Mouse (Mus musculus): ENCODE results near the gene Bzw2.
"Not testable (repeated sequence)": the region's sequence is repeated elsewhere in the genome, so short reads cannot be mapped to it uniquely, and the experiment has no call there.

Gene Bzw2

DNA sequence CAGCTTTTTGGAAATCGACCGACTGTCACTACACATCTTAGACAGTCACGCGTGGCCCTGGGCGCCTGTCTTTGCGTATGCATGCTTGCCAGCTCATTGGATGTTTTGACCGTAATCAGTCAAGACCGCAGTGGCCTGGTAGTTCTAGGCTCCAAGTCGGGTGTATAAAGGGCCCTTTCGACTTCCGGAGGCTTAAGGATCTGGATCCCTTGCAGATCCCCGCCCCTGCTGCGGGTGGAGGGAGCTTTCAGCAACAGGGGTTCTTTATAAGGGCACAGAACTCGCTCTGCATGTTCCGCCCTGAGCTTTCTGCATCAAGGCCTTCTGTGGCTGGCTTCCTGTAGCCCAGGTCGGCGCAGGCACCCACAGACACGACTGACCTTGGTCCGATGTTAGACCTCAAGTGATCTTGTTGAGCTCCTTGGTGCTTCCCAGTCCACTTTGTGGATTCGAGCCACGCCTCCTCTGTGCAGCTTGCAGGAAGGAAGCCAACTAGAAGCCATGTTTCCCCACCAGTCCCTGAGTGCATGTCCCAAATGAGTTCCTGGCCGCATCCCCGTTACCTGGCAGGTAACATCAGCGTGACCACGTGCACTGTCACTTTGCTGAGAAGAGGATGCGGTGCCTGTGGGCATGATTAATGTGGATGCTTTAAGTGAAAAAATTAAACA, at the start of gene Bzw2:
Gene Bzw2 (minus strand): TSS at position 443 of the 671 bp plus-strand sequence.
- peak; percentile 75 for DNase-seq

DNA sequence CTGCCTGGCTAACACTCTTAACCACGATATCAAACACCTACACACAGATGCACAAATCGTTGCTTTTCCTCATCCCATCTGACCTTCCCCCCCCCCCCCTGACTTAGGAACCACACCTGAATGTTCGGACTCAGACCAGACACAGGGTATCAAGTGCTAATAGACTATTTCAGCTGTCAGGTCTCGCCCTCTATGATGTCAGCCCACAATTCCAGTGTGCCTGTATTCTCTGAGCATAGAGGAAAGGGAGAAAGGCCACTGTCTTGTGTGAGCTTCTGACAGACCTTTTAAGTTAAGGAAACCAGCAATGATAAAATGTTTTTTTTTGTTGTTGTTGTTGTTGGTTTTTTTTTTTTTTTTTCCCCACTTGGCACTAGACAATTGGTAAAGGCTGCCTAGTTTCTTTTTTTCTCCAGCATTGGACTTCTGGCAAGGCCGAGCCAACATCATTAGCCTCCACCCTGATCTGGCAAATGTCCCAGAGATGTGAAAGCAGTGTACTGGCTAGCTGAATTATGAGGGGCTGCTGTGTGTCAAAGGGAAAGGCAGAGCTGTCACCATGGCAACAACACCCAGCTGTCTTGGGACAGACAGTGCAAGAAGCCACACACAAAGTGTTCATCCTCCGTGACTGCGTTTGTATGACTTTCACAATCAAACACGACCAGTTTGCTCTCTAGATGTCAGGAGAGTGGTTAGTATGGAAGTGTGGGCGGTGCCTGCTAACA, 49.4 kb upstream of the Bzw2 start:
- peak; percentile 26 for DNase-seq

DNA sequence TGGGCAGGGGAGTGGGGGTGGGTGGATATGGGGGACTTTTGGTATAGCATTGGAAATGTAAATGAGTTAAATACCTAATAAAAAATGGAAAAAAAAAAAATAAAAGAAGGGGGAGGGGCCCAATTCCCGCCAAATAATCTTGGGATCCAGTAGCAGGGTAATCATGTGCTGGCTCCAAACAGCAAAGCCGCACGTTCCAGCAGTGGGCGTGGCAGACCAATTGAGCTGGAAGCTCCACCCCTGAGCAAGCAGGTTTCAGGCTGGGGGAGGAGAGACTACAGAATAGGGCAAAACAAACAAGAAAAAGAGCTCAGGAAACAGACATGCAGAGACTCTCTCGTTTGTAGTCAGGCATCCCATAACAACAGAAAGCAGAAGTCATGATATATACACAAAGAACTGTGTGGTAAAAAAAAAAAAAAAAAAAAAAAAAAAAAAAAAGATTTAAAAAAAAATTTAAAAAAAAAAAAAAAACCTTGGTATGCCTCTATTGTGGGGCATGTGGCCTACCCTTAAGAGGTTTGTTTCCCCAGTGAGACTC, 47.8 kb upstream of the Bzw2 start:
- DNase-seq: not testable (repeated sequence)

DNA sequence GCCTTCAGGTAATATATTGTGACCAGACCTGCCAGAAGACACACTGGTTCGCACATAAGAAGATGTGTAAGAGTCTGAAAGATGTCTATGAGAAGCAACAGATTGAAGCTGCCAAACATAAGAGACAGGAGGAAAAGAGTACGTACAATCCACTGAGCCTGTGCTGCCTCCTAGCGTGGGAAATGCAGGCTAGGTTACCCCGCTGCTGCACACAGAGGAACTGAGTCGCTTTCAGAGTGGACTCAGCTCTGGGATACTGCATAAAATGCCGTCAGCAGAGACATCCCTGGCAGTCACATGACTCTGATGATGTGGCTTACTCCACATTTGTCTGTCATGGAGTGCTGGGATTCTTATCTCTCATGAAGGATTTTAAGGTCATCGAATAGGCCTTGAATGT, 37.1 kb upstream of the Bzw2 start:
- no peak for DNase-seq

DNA sequence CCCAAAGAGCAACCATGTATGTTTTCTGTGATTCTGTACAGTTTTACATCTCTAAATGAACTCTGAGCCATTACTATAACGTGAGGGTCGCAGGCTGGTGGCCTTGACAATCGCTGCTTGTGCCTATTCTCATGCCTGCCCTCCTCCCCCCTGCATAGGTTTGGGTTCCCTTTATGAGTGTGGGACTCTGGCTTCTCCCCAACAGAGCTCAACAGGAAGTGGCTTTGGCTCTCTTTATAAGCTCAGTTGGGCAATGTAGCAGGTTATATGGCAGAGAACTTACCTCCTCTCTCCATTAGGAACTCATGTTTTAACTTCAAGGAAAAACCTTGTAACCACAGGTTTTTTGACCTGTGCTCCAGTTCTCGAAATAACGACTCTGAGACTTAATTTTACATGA, 32.5 kb upstream of the Bzw2 start:
- peak; percentile 27 for DNase-seq

DNA sequence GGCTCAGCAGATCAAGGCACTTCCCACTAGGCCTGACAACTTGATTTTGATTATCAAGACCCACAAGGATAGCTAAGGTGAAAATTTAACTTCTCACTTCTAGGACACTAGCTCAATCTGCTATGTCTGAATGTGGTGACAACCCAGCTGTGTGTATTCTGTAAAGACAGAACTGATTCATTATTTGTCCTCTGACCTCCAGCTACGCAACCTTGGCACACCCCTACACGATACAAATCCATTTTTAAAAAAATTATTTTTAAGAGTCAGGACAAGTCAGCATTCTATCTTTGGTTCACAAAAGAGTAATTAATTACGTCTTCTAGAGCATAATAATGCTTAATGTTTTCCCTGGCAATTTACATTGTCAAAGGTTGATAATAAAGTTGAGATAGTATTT, 31.7 kb upstream of the Bzw2 start:
- DNase-seq: no peak

DNA sequence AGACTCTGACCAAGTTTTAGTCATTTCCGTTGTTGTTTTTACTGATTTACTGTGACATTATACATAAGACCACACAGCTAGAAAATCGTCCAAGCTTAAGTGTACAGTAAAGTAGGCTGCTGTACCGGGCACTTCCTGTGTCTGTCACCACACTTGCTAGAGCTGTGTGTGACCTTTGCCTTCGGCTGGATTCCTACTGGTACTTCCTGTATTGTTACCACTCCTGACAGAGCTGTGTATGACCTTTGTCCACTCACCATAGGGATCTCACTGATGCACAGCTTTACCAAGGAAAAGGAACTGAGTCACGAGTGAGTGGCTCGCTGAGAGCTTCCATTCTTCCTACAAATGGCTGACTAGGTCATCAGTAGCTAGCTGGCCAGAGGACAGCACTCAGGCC, 29.2 kb upstream of the Bzw2 start:
- no peak for DNase-seq

DNA sequence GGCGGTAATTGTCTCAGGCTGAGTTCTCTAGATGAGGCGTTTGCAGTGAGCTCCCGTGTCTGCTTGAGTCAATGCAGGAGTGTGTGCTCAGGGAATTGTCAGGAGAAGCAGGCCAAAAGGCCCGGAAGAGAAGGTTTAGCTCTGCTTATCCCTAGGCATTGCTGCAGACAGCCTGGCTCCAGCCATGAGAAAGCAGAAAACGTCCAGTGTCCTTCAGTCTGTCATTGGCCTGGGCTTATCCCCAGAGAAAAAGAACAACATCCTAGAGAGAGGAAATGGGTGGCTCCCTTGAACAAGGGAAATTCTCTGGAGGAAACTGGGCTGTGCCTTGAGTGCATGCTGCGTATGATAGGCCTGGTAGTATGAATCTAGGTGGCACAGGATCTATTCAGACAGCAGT, 24.7 kb upstream of the Bzw2 start:
- DNase-seq: no peak

DNA sequence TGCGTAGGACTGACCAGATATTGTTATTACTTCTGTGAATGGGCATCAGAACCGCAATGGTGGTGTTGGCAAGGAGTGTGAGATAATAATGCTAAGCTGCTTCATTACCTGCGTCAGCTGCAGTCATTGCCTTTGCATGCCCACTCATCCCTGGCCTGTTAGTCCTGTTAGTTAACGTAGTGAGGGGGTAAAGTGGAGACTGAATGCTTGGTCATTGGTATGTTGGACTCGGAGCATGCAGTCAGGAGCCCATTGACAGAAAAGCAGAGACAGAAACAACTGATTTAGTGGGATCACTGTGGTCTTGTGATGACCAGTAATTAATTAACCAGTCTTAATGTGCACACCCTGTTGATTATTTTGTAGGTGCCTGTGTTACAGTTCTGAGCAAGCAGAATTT, 19.3 kb upstream of the Bzw2 start:
- no peak for DNase-seq

DNA sequence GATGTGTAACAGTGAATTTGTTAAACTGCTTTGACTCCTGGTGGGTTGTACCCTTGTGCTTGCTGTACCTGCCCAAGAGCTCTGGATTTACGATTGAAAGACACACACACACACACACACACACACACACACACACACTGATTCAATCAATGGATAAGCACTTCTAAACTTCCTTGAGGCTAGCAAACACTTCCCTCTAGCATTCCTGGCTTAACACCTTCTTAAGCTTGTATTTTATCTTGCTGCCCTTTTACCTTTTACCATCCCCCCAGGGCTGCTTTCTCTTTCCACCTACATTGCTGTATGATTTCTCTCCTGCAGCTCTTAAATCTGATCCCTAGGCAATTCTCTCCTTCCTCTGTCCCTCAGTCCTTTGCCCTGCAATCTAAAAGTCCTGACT, 7.4 kb upstream of the Bzw2 start:
- no peak for DNase-seq

DNA sequence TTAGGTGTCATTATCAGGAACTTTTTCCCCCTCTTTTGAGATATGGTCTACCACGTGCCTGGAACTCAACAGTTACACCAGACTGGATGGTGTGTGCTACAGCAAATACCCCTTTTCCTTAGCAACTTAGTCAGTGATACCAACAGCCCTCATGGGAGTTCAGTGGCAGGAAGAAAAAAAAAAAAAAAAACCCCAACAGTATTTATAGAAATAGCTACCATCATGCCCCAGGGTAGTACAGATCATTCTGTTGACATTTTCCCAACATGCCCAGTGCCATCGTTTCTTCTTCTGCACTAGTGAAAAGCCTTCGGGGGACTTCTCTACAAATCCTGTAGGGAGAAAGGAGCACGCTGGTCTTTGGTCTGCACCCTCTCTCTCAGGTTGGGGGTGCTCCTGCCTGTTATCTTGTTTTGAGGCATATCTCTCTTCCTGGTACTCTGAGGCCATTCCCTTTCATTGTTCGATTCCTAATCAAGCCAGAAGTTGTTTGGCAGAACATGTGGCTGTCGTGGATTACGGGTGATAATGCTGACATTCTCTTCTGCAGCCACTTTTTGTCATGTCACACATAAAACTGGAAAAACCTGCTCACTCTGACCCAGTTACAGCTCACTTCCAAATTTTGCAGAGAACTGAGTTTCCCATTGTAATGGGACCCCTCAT, 6.4 kb upstream of the Bzw2 start:
- DNase-seq: no peak

DNA sequence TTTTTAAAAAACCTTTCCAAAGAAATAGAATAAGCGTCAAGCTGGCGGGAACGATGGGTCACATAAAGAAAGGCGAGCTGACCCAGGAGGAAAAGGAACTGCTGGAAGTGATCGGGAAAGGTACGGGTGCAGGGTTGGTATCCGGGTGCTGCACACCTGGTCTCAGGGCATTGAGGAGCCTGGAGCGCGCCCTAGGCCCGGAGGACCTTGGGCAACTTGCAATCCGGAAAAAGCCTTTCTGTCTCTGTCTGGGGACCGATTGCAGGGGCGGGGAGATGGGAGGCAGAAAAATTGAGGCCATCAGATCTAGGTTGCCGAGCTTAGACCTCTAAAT, 609 bp downstream of the Bzw2 start:
- DNase-seq: peak; percentile 69

DNA sequence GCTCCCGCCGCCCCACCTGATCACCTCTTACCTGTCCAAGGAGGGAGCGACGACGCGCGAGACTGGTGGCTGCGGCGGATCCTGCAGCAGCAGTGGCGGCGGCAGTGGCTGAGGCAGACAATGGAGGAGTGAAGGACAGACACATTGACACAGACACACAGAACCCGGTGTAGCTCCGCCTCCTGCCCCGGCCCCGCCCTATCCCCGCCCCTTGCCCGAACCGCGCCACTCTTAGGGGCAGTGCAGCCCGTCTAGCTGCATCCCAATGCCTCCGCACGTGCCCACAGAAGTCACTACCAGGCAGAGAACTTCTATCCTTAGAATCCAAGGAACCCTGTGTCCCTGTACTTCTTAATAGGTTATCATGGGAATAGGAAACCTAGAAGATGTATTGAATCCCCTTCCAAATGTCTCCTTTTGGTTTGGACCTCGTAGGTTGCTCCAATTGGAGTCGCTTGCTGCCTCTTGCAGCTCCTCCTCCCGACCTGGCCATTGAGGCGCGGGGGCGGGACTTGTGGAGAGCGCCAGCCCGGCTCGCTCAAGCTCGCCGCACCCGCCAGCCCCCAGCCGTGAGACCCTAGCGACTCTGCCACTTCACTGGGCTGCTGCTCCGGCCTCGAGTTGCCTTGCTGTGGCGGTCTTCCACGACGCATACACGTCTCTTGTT, 1.1 kb downstream of the Bzw2 start, which contains the start of gene Ankmy2:
Gene Ankmy2 (plus strand): TSS at position 478 of the 667 bp plus-strand sequence.
- peak; percentile 95 for DNase-seq

DNA sequence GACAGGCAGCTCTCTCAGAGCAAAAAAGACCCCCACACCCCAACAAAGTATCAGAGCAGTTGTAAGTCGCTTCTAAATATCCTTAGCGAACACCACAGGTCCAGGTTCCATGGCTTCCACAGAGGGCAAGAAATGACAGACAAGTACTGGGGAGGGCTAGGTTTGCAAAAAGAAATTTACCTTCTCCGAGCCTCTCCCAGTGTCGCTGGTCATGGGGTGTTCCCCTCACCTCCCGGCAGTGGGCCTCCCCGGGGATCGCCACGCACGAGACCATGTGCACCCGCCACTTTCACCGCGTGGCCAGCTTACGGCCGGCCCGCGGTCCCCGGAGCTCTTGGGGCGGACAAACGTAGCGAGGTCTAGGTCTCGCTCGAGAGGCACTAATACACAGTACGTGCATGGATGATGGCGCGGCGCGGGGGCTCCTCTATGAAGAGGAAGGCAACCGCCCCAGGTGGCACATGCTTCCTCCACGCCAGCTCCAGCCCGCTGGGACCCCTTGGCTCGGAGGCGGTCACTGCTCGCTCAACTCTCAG, 1.7 kb downstream of the Bzw2 start:
- DNase-seq: no peak

DNA sequence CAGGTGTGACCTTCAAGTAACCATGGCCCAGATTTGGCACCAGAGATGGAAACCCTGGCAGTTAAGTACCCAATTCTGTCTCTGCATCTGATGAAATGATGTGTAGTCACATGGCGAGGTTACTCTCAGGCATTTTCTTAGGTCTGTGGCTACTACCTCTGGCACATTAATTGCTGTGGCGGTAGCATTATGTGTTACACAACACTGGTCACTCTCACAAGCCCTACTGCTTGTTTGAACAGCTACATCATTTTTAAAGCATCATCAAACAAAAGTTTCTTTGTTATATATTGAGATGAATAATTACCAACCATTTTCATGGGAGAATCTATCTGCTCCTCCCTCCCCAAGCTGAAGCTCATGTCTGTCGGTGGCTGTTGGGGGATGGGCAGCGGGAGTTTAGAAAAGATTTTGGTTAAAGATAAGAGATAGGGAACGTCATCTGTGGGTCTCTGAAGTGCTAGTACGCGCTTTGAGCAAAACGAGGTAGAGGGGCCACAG, 2.7 kb downstream of the Bzw2 start:
- peak; percentile 80 for DNase-seq

DNA sequence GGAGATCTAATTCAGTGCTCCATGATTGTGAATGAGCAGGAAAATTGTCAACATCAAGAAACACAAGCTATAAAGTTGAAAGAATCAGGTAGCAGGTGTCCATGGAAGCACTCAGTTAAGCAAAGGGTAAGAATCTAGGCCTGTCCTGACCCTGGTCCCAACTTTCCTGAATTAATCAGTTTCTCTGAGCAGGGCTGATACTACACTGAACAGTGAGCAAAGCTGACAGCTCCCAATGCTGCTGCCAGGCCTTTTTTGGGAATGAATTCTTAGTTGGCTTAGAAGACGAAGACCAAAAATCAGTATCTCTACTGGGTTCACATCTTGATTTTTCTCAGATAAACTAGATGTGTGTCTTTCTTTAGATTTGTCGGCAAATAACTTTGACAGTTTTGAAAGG, 7.1 kb downstream of the Bzw2 start:
- no peak for DNase-seq

DNA sequence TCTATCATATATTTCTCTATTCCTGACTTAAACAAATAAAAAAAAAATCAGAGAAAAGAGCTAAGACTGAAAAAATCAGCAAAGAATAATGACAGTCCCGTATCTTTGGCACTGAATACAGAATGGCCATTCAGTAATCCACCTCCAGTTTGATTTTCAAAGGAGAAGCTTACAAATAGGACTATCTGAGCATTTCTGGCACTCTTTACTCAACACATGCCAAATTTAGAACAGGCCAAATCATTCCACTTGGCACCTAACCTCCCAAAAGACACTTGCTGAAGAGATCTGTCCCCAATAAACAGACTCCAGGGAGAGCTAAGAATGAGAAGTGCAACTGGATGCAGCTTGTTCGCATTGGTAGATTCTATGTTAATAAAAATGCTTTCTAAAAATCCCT, 7.6 kb downstream of the Bzw2 start:
- no peak for DNase-seq

DNA sequence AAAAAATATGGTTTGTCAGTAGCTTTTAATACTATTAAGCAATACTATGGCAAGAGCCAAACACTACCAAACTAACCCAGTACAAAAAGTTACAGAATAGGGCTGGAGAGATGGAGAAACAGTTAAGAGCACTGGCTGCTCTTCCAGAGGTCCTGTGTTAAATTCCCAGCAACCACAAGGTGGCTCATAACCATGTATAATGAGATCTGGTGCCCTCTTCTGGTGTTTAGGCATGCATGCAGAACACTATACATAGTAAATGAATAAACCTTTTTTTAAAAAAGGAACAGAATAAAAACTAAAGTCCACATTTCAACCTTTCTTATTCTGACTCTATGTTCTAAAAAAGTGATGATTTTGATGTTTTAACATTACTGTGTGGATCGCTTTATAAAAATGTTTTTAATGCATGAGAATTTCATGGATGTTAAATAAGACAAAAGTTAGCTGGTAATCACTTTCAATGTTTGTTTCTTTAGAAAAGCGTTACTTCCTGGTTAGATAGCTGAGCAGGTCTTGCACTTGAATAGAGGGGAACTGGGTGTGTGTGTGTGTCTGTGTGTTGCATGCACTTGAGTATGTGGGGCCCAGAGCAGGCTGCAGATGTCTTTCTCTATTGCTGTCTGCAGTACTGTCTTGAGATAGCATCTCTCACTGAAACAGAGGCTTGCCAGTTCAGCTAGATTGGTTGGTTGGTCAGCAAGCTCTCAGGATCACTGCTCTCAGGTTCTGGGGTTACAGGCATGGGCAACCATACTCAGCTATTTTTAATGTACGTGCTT, 11.5 kb downstream of the Bzw2 start:
- no peak for DNase-seq

DNA sequence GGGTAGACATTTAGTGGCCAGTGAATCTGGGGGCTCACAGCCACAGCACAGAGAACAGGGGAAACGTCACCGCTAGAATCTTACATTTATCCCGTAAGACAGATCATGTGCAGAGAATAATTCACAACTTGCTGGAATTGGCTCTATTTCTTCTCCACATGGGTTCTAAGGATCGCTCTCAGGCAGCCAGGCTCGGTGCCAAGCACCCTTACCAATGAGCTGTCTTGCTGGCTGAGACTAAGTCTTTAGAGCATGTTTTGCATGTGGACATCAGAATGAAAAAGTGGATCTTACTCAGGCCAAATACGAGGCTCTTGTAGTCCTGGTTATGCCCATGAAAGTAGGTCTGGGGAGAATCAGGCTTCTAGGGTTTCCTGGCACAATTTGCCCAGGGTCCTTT, 17.5 kb downstream of the Bzw2 start:
- no peak for DNase-seq

DNA sequence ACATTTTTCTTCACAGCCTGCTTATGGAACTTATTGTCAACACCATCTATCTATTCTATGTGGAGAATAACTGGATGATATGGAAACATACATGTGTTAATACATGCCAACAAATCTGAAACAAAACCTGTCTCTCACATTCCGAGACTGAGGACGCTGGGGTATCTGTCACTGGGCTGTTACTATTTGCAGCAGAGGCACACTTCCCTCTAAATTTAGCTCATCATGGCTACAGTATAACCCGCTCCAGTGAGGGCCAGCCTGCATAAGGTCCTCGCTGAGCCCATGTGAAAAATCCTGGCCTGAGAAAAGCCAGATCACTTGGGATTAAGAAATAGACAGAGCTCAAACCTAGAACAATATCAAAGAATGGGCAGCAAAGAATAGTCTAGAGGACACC, 20.7 kb downstream of the Bzw2 start:
- DNase-seq: no peak

DNA sequence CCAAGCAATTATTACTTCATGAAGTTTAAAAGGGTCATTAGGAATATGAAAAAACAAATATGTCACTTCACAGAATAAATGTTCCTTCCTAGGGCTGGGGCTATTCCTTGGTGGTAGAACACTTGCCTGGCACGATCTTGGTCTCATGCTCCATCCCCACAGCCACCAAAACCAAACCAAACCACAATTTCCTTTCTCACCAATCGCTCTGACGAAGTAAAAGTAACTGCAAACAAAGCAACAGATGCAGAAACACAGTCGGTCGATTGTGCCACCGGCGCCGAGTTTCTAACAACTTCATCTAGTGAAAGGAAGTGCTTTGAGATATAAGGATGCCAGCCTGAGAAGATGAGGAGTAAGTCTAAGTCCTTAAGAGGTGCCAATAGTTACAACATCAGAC, 21.6 kb downstream of the Bzw2 start:
- DNase-seq: peak; percentile 62

DNA sequence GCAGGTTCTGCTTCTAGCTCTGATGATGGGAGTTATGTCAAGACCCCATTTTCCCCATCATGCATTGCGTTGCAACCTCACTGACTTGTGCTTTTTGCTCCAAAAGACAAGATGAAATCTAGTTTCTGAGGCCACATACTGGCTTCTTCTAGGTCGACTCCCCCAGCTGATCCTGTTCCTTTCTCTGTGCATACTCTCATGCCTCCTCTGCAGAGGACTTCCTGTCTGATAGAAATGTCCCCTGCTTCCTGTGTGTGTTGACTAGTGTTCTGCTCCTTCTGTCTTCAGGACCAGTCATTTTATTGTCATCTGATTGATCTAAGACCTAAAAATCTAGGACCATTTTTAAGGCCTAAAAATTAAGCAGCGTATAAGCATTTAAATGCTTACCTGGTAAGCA, 22.5 kb downstream of the Bzw2 start:
- DNase-seq: peak; percentile 50
